Mouse (Mus musculus): Measurements from ENCODE around the gene Kcnk16.
"Not testable (repeated sequence)": the region's sequence is repeated elsewhere in the genome, so short reads cannot be mapped to it uniquely, and the experiment has no call there.

Kcnk16 gene

DNA sequence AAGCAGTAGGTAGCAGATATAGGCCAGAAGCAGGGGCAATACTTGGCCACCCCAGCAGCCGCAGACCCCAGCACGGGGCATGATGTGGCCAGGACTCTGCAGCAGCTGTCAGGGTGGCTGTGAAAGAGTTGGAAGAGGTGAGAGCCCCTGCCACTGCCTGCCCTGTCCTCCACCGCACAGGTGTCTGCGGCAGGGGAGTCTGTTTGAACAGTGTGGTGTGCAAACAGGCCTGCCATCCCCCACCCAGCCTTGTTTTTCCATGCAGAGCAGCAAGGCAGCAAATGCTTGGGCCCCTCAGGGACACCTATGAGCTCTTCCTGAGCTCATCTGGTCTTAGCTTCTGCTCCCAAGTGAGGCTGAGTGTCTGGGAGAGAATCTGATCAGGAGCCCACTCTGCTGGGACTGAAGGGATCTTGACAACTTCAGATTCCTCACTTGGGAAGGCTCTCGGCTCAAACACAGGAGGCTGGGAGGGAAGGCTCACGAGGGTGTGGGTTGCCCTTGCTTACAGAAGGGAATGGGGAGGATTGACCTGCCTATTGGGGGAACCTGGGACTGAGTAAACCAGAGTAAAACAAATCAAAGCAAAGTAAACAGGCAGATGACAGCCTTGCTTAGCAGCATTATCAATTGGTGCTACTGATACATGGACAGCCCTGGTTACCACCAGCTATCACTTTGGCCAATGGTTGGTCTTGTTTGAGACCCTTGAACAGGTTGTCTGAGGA, at the start of gene Kcnk16:
Gene Kcnk16 (minus strand): TSS at position 118 of the 728 bp plus-strand sequence.
- no peak for DNase-seq

DNA sequence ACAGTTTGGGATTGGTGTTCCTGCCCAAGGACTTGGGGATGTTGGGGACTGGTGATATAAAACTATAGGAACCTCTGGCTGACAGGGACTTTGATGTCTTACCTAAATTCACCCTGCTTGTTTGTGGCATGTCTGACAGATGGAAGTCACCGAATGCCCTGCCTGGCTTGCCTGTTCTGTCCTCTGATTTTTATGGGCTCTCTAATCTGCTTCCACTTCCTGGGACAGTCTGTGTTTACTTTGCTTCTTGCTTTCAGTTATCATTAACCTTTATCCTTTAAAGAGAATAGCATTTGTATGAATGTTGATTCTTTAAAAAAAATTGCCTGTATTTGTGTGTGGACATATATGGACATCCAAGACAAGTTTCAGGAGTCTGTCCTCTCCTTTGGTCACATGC, 46.1 kb upstream of the Kcnk16 start:
- DNase-seq = no peak

- DNase-seq = not testable (repeated sequence)
Observed at GRCm38 (mm10) chr14:20305085-20305484, 36.1 kb upstream of the Kcnk16 start.

DNA sequence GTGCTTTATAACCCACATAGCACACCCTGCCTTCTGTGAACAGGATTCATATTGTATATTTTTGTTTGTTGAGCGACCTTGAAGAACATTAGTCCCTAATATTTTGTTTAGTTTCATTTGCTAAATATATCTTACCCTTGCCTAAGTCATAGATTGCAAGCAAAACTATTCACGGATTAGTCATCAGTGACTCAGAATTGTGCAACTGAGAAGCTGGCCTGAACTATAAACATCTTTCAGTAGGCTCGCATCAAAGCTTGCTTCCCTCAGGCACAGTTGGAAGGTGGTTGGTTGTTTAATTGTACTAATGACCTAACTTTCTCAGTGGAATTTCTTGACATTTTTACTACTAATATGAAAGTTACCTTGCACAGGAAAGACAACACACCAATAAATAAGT, 29.1 kb upstream of the Kcnk16 start:
- DNase-seq = no peak

- DNase-seq = no peak
Observed at GRCm38 (mm10) chr14:20297616-20298015, 28.6 kb upstream of the Kcnk16 start.

- no peak for DNase-seq
Observed at GRCm38 (mm10) chr14:20294947-20295346, 25.9 kb upstream of the Kcnk16 start.

DNA sequence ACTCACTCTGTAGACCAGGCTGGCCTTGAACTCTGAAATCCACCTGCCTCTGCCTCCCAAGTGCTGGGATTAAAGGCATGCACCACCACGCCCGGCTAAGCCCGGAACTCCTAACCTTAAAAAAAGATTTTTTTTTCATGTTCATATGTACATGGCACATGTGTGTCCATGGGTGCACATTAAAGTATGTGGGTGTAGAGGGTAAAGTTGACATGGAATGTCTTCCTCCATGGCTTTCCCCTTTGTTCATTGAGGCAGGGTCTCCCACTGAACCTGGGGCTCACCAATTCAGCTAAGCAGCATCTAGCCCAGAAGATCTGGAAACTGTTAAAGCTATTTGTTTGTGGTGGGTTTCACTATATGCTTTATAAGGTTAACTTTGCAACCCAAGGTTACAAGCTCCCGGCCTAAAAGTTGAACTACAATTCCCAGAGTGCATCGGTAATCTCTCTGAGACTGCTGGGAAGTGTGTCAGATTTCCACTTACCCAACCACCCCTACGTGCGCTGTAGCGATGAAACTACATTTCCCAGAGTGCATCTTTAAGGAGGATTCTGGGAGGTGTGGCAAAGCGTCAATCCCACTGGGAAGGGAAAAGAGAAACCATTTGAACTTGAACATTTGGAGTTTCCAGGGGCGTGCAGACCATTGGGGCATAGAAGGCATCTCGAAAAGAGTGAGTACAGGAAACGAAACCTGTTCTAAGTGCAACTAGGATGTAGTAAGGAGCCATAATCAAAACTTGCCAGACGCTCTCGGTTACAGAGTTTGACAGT, 25.3 kb upstream of the Kcnk16 start, which contains the start of gene Nudt13:
Gene Nudt13 (plus strand): TSS at position 581 of the 776 bp plus-strand sequence.
- peak; percentile 78 for DNase-seq

- no peak for DNase-seq
Observed at GRCm38 (mm10) chr14:20291391-20291790, 22.4 kb upstream of the Kcnk16 start.

DNA sequence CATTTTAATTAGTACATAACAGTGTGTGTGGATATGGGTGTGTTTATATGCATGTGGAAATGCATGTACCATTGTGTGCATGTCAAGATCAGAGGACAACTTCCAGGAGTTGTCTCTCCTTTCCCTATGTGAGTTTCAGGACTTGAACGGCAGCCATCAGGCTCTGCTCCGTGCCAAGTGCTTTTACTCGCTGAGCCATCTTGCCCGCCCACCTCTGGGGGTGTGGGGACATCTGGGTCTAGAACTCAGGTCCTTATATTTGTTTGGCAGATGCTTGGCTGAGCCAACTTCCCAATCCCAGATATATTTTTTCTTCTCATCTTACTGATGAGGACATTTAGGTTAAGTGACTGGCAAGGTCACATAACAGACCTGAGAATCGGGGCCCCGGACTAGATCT, 578 bp downstream of the Kcnk16 start:
- no peak for DNase-seq

DNA sequence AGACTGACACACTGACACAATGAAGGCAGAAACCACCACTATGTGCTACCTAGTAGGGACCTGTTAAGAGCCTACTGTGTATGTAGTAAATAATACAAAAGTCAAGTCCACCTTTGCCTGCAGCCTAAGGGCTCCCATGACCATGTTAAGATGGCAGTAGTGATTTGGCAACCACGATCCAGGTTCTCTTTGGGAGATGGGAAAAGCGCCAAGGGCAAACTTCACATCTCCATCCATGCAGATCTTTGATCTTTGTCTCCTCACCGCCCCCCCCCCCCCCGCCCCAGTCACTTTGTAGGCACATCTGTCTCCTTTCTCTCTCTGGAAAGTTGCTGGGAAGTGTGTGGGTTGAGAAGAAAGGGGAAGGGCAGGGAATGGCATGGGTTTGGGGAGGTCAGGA, 6.7 kb downstream of the Kcnk16 start:
- no peak for DNase-seq

DNA sequence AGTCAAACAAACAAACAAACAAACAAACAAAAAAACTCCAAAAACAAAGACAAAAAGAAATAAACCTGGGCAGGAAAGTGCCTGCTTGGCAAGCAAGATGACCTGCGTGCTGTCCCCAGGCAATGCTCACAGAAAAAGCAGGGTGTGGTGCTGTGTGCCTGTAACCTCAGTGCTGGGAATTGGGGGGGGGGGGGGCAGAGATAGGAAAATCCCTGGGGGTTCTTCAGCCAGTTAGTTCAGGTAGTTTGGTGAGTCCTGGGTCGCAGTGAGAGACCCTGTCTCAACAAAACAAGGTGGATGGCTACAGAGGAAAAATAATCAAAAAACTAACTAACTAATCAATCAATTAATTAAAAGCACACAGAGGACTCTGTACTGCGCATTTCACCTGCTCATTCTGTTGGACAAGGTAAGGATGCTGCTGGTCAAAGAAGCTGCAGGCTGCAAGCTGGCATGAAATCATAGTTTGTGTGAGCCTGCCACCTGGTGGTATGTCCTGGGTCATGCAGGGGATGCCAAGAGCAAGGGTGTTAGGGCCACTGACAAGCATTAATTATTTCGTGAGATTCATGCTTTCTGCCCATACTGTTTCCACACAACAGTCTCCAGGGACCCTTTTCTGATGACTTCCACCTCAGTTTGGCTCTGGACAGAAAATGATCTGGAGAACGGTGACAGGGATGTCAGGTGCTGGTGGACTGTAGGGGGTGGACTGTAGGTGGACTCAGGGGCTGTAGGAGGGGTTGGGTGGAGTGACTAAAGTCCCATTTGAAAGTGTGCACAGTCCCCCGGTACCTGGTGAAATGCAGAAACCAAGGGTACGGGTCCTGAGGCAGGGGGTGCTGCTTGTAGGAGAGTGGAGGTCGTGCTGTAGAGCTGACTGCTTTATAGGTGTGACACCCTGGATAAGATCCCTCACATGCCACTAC, 10.6 kb downstream of the Kcnk16 start:
- peak; percentile 56 for DNase-seq

- DNase-seq = no peak
Observed at GRCm38 (mm10) chr14:20250237-20251171, 18.5 kb downstream of the Kcnk16 start.

GRCm38 (mm10) chr14:20248001-20248400, 21.0 kb downstream of the Kcnk16 start:
- DNase-seq = no peak

GRCm38 (mm10) chr14:20246811-20247266, 22.2 kb downstream of the Kcnk16 start:
- no peak for DNase-seq

- no peak for DNase-seq
Observed at GRCm38 (mm10) chr14:20245861-20246260, 23.1 kb downstream of the Kcnk16 start.

- no peak for DNase-seq
Observed at GRCm38 (mm10) chr14:20245318-20245717, 23.7 kb downstream of the Kcnk16 start.

- DNase-seq = no peak
Observed at GRCm38 (mm10) chr14:20243158-20243557, 25.8 kb downstream of the Kcnk16 start.

- no peak for DNase-seq
Observed at GRCm38 (mm10) chr14:20242454-20242853, 26.5 kb downstream of the Kcnk16 start.

GRCm38 (mm10) chr14:20234403-20234802, 34.6 kb downstream of the Kcnk16 start:
- DNase-seq = no peak

- no peak for DNase-seq
Observed at GRCm38 (mm10) chr14:20233016-20233980, 35.7 kb downstream of the Kcnk16 start.
